Mouse (Mus musculus): ENCODE data around the gene Vmn1r229.

Vmn1r229 gene

GRCm38 (mm10) chr17:20811255-20811654, at the start of gene Vmn1r229:
TSS of gene Vmn1r229 (plus strand) at chr17:20811555.
- DNase-seq (ENCODE audit: low spot score): no peak

- no peak for DNase-seq (ENCODE audit: low spot score)
These were observed 25.3 kb upstream of the Vmn1r229 start, which contains the start of gene Vmn1r228 for GRCm38 (mm10) chr17:20786057-20786456. TSS of gene Vmn1r228 (minus strand) at chr17:20786157.

GRCm38 (mm10) chr17:20840144-20840543, 28.8 kb downstream of the Vmn1r229 start, which contains the start of gene Vmn1r230:
TSS of gene Vmn1r230 (plus strand) at chr17:20840444.
- no peak for DNase-seq (ENCODE audit: low spot score)
